Mouse (Mus musculus): ENCODE measurements around the gene Magea1. TPM values are rescaled to one million over a fixed set of nuclear protein-coding genes. Genes with fewer than 3 reads are reported as not detected.

The Magea1 gene
- polyA plus RNA-seq (2012): not detected in 2 replicates

GRCm38 (mm10) chrX:155089693-155090092 is at the start of gene Magea1:
TSS of gene Magea1 (minus strand) at chrX:155089793.

GRCm38 (mm10) chrX:155128312-155128711 is 38.7 kb upstream of the Magea1 start, which contains the start of gene Cldn34b2:
TSS of gene Cldn34b2 (minus strand) at chrX:155128412.

GRCm38 (mm10) chrX:155093566-155093965 is 4.0 kb upstream of the Magea1 start, which contains the start of gene Magea2:
TSS of gene Magea2 (minus strand) at chrX:155093666.

GRCm38 (mm10) chrX:155063045-155063444 is 26.5 kb downstream of the Magea1 start, which contains the start of gene Magea5:
TSS of gene Magea5 (minus strand) at chrX:155063145.

Other genes with a start within 250 kb of the Magea1 start
- not detected in 2 replicates for gene Cldn34b1, start 199.5 kb downstream of the Magea1 start, polyA plus RNA-seq (2012)
- gene Magea6, start 153.8 kb downstream of the Magea1 start, polyA plus RNA-seq (2012): not detected in 2 replicates
- gene Magea3, start 140.3 kb downstream of the Magea1 start, polyA plus RNA-seq (2012): not detected in 2 replicates
- not detected in 2 replicates for gene Magea8, start 93.9 kb downstream of the Magea1 start, polyA plus RNA-seq (2012)
- gene Magea5, start 26.6 kb downstream of the Magea1 start, polyA plus RNA-seq (2012): not detected in 2 replicates
- not detected in 2 replicates for gene Magea2, start 3.9 kb upstream of the Magea1 start, polyA plus RNA-seq (2012)
- 0.06 TPM in 1 of 2 replicates, not detected in the other for gene Cldn34b2, start 38.6 kb upstream of the Magea1 start, polyA plus RNA-seq (2012)
- 49.9 and 66.5 TPM in 2 replicates for gene Sat1, start 126.7 kb upstream of the Magea1 start, polyA plus RNA-seq (2012)
- gene Acot9, start 172.7 kb upstream of the Magea1 start, polyA plus RNA-seq (2012): 5.9 and 8.5 TPM in 2 replicates